Mouse (Mus musculus) skeletal muscle tissue, postnatal 0 days (tissue): ENCODE data around the gene Armc12. TPM values are rescaled to one million over a fixed set of nuclear protein-coding genes. Genes with fewer than 3 reads are reported as not detected.

Experiments used
- microRNA-seq, 2 experiments: library from miRNA; unstranded; fragments of <30 nt; microRNA quantifications; one replicate each; pipeline ENCODE4; 2016
- polyA plus RNA-seq: library from polyadenylated mRNA; unstranded; fragments of >200 nt; fragmentation: Nextera tagmentation; extraction: Ambion mirVana; gene quantifications from 2 replicates; pipeline ENCODE4 v1.2.1, GENCODE M21; 2015

Gene Armc12
- polyA plus RNA-seq: not detected in 2 replicates

GRCm38 (mm10) chr17:28530506-28530905 is at the start of gene Armc12:
Gene Armc12 (plus strand): TSS chr17:28530806.

GRCm38 (mm10) chr17:28517441-28517955 is 13.1 kb upstream of the Armc12 start, which contains the start of gene Fkbp5:
Gene Fkbp5 (minus strand): TSS chr17:28517527.

GRCm38 (mm10) chr17:28549111-28549510 is 18.5 kb downstream of the Armc12 start, which contains the start of gene Clpsl2:
Gene Clpsl2 (plus strand): TSS chr17:28549411.

GRCm38 (mm10) chr17:28560598-28560997 is 30.0 kb downstream of the Armc12 start, which contains the start of gene Clps:
Gene Clps (minus strand): TSS chr17:28560766.

GRCm38 (mm10) chr17:28575244-28576125 is 44.9 kb downstream of the Armc12 start, which contains the start of gene Lhfpl5:
Gene Lhfpl5 (plus strand): TSS chr17:28575641.

Small RNA genes within 50 kb of the gene (microRNA-seq; reads per million reads assigned to microRNA genes)
- gene Gm25195: 0 reads per million in 2 experiments
- gene Mir6969: 0 reads per million in 2 experiments

Other genes with a start within 250 kb of the Armc12 start
- 18.4 and 18.5 TPM in 2 replicates for gene Fance, start 217.3 kb upstream of the Armc12 start, polyA plus RNA-seq
- 337 and 400 TPM in 2 replicates for gene Rpl10a, start 202.3 kb upstream of the Armc12 start, polyA plus RNA-seq
- 3.5 and 3.6 TPM in 2 replicates for gene Tead3, start 180.0 kb upstream of the Armc12 start, polyA plus RNA-seq
- 0.56 and 0.71 TPM in 2 replicates for gene Tulp1, start 165.6 kb upstream of the Armc12 start, polyA plus RNA-seq
- gene Fkbp5, start 13.3 kb upstream of the Armc12 start, polyA plus RNA-seq: 6.8 and 9.6 TPM in 2 replicates
- gene Clpsl2, start 18.6 kb downstream of the Armc12 start, polyA plus RNA-seq: not detected in 2 replicates
- gene Clps, start 30.0 kb downstream of the Armc12 start, polyA plus RNA-seq: not detected in 2 replicates
- gene Lhfpl5, start 44.8 kb downstream of the Armc12 start, polyA plus RNA-seq: 0.09 and 0.19 TPM in 2 replicates
- gene Srpk1, start 91.9 kb downstream of the Armc12 start, polyA plus RNA-seq: 19.8 and 30.8 TPM in 2 replicates
- gene Slc26a8, start 159.4 kb downstream of the Armc12 start, polyA plus RNA-seq: 0.77 and 1.0 TPM in 2 replicates
- 28.2 and 28.5 TPM in 2 replicates for gene Mapk14, start 160.5 kb downstream of the Armc12 start, polyA plus RNA-seq
- gene AC170998.1, start 195.3 kb downstream of the Armc12 start, polyA plus RNA-seq: 0.90 and 1.1 TPM in 2 replicates
- 0.97 and 5.9 TPM in 2 replicates for gene Mapk13, start 238.5 kb downstream of the Armc12 start, polyA plus RNA-seq